Mouse (Mus musculus): ENCODE measurements around the gene Slc35f6.

GRCm38 (mm10) chr5:30605649-30606048, 42.1 kb upstream of the Slc35f6 start:
- TF ChIP-seq CTCF (IDR thresholded peaks at IDR 0.05; ENCODE audit: borderline replicate concordance, insufficient read depth, low read length) (no peak), POLR2A (IDR thresholded peaks at IDR 0.05; ENCODE audit: low read depth, low read length) (no peak)

Measured in embryonic fibroblast, embryonic 13.5 days (primary cell).